Mouse (Mus musculus) kidney, postnatal 10 days (tissue): Measurements from ENCODE around the gene Lrrfip1.

Experiments used
- DNase-seq: peaks from one replicate; pipeline ENCODE4 v3.0.0; 2021; ENCODE audit warnings: mixed read lengths

Lrrfip1 gene

DNA sequence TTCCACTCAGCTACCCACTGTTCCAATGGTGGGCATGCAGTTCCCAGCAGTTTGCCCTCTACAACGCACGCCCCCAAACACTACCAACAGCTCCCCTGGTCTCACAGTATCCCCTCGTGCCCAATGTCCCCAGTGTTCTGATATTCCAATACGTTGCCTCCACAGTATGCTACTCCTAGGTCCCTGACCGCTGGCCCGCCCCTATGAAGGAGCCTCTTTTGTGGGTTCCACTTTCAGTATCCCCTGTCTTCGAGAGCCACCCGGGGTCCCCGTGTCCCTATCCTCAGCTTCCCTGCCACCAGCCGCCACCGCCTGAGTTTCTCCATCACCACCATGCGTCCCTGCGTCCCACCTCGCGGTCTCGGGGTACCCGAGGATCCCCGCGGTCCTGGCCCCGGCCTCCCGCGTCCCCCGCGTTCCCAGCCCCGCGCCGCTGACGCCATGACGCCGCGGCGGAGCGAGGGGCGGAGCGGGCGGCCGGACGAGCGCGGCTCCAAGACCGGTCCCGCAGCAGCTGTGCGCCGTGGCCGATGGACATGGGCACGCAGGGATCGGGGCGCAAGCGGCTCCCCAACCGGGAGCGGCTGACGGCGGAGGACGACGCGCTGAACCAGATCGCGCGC is at the start of gene Lrrfip1:
Lrrfip1 (plus strand) TSS at position 470 of the 623 bp plus-strand sequence.
- DNase-seq = peak; percentile 80

DNA sequence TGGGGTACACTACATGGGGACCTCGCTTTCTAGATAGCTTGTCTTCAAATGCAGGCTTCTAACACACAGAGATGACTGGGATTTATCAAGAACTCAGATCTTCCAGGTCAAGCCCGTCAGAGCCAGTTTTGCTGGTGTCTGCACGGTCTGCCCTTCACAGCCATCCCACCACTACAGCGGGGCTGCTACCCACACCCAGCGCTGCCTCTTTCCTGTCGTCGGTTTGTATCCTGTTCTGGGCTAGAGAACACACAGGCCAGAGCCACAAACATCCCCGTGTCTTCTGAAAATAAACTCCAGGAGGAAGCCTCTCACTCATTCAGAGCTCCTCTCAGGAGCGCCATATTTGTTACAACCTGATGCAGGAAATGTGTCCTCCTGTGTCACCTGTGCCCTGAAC is 49.2 kb upstream of the Lrrfip1 start:
- DNase-seq = no peak

DNA sequence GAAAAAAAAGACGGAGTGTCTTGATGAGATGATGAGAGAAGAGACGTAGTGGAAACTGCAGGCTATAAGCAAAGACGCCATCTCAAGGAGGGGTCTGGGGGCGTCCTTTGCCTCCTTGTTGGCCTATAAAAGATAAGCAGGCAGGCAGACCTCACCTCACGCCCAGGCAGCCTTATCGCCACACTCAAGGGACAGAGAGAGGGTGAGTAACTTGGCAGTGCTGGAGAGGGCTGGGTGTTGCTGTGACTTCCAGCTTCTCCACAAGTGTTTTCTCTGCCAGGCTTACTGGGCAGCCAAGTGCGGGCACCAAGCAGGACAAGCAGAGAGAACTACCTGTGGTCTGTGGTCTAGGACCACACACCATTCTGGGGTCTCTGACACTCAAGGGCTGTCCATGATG is 46.9 kb upstream of the Lrrfip1 start:
- DNase-seq = no peak

DNA sequence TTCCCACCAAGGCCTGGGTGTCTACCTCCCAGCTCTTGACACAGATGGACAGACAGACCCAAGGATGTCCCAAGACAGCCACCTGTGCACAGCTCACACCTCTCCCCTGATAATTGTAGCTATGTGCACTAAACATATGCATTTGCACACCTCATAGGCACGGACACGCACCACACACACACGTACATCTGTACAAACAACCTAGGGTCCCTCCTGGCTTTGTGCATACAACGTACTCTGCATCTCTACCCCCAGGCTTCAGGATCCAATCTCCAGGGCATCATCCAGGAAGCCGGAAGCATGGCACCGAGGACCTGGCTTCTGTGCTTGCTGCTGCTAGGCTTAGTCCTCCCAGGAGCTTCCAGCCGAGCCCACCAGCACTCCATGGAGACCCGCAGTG is 45.7 kb upstream of the Lrrfip1 start, which contains the start of gene Prlh:
Prlh (plus strand) TSS at position 301 of the 400 bp plus-strand sequence.
- DNase-seq = no peak

DNA sequence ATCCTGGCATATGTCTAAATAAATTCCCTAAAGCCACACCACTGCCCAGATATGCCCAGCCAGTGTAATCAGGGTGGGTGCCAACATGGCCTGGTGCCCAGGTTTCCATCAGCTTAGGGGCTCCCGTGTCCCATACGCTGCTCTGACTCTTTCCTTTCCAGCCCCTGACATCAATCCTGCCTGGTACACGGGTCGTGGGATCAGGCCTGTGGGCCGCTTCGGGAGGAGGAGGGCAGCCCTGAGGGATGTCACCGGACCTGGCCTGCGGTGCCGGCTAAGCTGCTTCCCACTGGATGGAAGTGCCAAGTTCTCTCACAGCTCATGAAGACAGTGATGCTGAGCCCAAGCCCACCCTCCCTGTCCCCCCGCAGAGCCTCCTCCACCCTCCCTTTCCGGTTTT is 44.8 kb upstream of the Lrrfip1 start:
- DNase-seq = no peak

GRCm38 (mm10) chr1:90956245-90957096 is 42.1 kb upstream of the Lrrfip1 start:
- DNase-seq = peak; percentile 77

GRCm38 (mm10) chr1:90962526-90962925 is 36.0 kb upstream of the Lrrfip1 start:
- DNase-seq = no peak

GRCm38 (mm10) chr1:90962994-90963393 is 35.5 kb upstream of the Lrrfip1 start:
- DNase-seq = peak; percentile 48

- DNase-seq = peak; percentile 69
Observed at GRCm38 (mm10) chr1:90967583-90967982, 31.0 kb upstream of the Lrrfip1 start.

GRCm38 (mm10) chr1:90968649-90969048 is 29.9 kb upstream of the Lrrfip1 start:
- DNase-seq = no peak

DNA sequence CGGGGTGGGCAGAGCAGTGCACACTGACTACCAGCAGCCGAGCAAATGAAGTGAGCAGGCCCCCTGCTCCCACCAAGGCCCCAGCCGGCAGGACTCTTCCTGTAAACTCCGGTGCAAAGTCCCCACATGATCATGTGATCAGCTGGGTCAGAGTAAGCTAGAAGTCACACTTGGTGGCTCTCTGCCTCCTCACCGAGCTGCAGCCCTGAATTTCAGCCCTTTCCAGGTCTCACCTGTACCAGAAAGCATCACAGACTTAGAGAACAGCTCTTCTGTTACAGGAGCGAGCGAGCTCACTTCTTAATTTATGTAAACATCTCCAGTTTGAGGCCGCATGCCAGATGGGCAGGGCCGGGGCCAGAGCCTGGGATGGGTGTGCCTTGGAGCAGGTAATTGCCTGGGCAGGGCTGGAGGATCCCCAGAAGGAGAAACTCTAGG is 29.2 kb upstream of the Lrrfip1 start, which contains the start of gene Rab17:
Rab17 (minus strand) TSS at position 315 of the 438 bp plus-strand sequence.
- peak; percentile 70 for DNase-seq

DNA sequence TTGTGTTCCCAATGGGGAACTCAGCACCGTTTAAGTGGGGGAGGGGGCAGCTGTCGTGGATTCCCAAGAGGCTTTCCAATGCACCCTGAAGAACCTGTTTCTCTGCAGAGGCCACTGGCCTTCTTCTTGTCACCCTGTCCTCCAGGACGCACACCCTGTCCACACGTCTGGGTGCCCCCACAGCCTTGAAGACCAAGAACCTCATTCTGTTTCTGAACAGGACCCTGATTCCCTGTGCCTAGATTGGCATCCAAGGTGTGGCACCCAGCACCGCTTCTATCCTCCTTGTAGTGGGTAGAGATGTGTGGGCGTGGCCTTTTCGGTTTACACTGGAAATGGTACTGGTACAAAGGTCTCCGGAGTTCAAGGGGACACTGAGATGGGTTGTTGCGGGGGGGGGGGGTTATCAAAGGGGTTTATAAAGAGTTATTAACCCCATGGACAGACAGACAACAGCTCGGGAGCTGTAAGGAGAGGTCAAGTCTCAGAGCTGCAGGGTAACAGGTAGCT is 28.6 kb upstream of the Lrrfip1 start:
- DNase-seq = no peak

DNA sequence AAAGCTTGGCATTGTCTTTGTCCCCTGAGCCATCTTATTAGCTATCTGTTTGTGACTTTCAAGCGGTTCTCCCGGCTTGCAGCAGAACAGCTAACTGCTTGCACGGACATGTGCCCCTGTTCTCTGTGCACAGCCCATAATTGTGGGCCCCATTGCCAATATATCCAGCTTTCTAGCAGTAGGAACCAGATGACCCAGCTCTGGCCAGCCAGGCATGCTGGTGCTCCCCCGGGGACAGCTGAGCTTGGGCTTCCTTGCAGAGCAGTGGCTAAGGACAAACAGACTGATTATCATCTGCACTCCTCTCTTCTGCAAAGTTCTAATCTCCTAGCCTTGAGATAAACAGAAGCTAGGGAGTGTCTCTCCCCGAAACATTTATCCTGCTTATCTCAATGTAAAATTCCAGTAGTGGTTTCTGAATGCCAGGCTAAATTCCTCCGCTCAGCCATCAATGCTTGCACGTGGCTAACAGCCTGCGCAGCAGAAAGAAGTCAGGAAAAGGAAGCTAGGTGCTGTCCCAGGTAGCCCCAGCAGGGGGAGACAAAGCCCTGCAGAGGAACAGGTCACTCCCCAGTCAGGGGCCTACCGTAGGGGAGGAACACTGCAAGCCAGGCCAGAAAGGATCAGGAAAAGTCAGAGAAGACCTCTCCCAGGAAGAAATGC is 25.5 kb upstream of the Lrrfip1 start:
- DNase-seq = peak; percentile 98

DNA sequence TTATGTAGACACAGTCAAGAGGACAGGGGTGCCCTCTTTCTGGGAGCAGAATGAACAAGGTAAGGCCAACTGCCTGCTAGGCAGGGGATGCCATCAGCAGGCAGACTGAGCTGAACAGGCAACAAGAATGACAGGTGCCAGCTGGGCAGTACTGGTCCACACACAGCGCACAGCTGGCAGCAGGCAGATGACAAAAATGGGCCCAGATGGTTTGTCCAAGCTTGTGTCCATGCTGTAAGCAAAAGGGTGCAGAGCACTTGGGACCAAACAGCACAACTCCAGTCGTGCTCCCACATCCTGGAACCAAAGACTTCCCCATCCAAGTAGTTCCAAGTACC is 25.0 kb upstream of the Lrrfip1 start:
- no peak for DNase-seq

- peak; percentile 60 for DNase-seq
Observed at GRCm38 (mm10) chr1:90974906-90975649, 23.5 kb upstream of the Lrrfip1 start.

GRCm38 (mm10) chr1:90975960-90976359 is 22.6 kb upstream of the Lrrfip1 start:
- DNase-seq = no peak

DNA sequence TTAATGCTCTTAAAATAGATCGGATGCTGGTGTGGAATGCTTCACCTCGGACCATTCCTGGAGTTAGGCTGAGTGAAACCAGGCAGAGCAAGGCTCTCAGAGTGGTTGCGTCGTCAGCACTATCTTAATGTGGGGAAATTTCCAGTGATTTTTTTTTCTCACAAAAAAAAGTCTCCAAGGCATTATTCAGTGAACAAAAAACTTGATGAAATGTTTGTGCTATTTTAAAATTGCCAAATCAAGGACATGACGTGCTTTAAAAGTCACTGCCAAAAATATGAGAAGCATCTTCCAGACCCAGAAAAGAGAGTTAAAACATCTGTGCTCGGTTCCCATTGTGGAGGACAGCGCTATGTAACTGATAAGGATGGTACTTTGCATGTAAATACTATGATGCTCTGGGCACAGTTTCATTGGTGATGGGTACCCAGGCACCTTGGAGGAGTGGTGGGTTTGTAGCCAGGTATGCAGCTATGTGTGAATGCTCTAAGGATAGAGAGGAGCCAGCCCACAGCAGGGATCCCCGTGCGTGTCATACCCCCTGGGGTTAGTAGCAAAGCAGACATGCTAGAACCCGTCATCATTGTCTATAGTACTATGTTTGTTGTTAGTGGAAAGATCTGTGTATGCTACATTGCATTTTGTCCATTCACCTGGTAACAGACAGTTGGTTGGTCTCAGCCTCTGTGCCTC is 17.8 kb upstream of the Lrrfip1 start:
- DNase-seq = peak; percentile 14

DNA sequence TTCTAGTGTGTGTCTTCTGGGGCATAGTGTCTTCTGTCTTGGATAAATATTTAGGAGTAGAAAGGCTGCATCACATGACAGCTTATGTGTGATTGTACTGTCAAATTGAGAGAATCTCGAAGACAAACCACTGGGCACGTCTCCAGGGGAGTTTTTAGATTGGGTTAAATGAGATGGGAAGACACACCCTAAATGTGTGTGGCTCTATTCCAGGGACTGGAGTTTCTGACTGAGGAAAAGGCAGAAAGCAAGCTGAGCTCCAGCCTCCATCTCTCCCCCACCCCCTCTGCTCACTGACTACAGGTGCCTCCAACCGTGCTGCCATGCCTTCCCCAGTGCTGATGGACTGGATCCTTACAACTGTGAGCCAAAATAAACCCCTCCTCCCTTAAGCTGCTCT is 17.2 kb upstream of the Lrrfip1 start:
- DNase-seq = peak; percentile 7

GRCm38 (mm10) chr1:90995916-90996315 is 2.6 kb upstream of the Lrrfip1 start:
- no peak for DNase-seq

DNA sequence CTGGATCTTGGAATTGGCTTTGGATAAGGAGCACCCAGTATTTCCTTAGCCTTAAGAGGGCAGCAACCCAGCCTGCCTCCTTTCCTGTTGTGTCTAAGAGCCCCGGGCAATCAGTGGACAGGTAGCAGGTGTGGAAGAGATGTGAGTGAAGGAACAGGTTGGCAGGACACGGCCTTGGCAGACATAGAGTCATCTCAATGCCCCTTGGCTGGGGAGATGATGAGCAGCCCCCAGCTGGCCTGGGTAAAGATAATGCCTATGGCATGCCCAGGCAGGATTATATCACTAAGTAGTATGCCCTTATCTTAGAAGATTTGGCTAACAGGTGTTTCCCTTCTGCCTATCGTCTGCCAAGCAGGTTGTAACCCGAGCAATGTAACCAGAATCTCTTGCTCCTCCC is 1.4 kb upstream of the Lrrfip1 start:
- DNase-seq = no peak

GRCm38 (mm10) chr1:90997641-90998040 is 896 bp upstream of the Lrrfip1 start:
- no peak for DNase-seq
